Mouse (Mus musculus) forebrain, postnatal 0 days (tissue): Measurements from ENCODE around the gene Nelfb. TPM values are rescaled to one million over a fixed set of nuclear protein-coding genes. Genes with fewer than 3 reads are reported as not detected.
A peak's percentile ranks its signal among the peaks of the same experiment; 100 is the strongest.

Experiments
- ATAC-seq: fragments of 200-750 bp; cut with Nextera tagmentation; 2 replicates; pipeline ENCODE4 v1.8.0; 2017; ENCODE audit warnings: mild to moderate bottlenecking, moderate library complexity
- DNase-seq: peaks from one replicate; pipeline ENCODE4 v3.0.0-alpha.2; 2015
- H3K27ac ChIP-seq: fragments of 300-500 bp; sonication (generic); 2 replicates; pipeline ENCODE4 v1.5.1; 2014; ENCODE audit warnings: low read depth, mild to moderate bottlenecking, antibody characterized with exemption, low read length, moderate library complexity, mixed read lengths
- H3K27me3 ChIP-seq: fragments of 300-500 bp; sonication (generic); 2 replicates; pipeline ENCODE4 v1.6.1; 2014; ENCODE audit warnings: mild to moderate bottlenecking, low read length, mixed read lengths; ENCODE audit not compliant: insufficient read depth
- H3K36me3 ChIP-seq: fragments of 300-500 bp; sonication (generic); 2 replicates; pipeline ENCODE4 v1.6.1; 2014; ENCODE audit warnings: mild to moderate bottlenecking, moderate library complexity; ENCODE audit not compliant: insufficient read depth
- H3K4me1 ChIP-seq: fragments of 300-500 bp; sonication (generic); 2 replicates; pipeline ENCODE4 v1.6.1; 2014; ENCODE audit warnings: antibody characterized with exemption; ENCODE audit not compliant: insufficient read depth
- H3K4me2 ChIP-seq: fragments of 300-500 bp; sonication (generic); 2 replicates; pipeline ENCODE4 v1.6.1; 2014; ENCODE audit warnings: low read depth, mild to moderate bottlenecking, moderate library complexity
- H3K4me3 ChIP-seq: fragments of 300-500 bp; sonication (generic); 2 replicates; pipeline ENCODE4 v1.5.1; 2014; ENCODE audit warnings: low read depth, low read length, mixed read lengths
- H3K9ac ChIP-seq: fragments of 300-500 bp; sonication (generic); 2 replicates; pipeline ENCODE4 v1.6.1; 2014; ENCODE audit warnings: mild to moderate bottlenecking
- H3K9me3 ChIP-seq: fragments of 300-500 bp; sonication (generic); 2 replicates; pipeline ENCODE4 v1.6.1; 2016; ENCODE audit warnings: low read length
- CTCF ChIP-seq: sonication (generic); IDR thresholded peaks from 2 replicates; pipeline ENCODE4 v1.5.1; 2016; ENCODE audit warnings: antibody characterized with exemption, control low read depth, low read depth
- WGBS: fragments of 180-500 bp; shearing (Covaris S2); extraction: QIAGEN DNeasy Blood & Tissue Kit; methylation state at CpG from one replicate; pipeline ENCODE4 v1.1.7; 2014; 5-methylcytosine and 5-hydroxymethylcytosine counted together
- polyA plus RNA-seq: library from polyadenylated mRNA; unstranded; fragments of >200 nt; fragmentation: Nextera tagmentation; extraction: Ambion mirVana; gene quantifications from 2 replicates; pipeline ENCODE4 v1.2.1, GENCODE M21; 2015
- total RNA-seq: library from RNA; depleted of rRNA; stranded (reverse); fragments of >200 nt; gene quantifications from 2 replicates; pipeline ENCODE4 v1.2.3, GENCODE M21; 2014; rRNA removed

Gene Nelfb
- total and polyA plus RNA-seq, 2 experiments from 2014 or later: 76.1 to 115 TPM

DNA sequence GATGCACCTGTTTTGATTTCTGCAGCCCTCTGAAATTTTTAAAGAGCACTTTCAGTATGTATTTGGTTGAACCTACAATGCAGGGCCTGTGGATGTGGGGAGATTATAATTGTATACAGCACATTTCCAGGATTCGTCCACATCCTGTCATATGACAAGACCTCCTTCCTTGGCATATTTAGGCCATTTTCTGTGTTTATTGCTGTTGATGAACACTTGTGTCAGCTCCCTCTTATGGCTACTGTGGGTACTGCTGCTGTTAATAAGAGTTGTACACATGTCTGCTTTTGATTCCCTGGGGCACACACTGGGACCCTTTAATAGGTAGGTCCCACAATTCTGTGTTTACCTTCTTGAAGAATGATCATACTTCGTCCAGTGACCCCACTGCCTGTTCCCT is 53.6 kb downstream of the Nelfb start:
- Histone ChIP-seq H3K36me3 (no peaks in the 10 kb centered on the region), H3K4me2 (no peak overlapping the region), H3K9ac (no peak overlapping the region), H3K4me3 (no peak overlapping the region), H3K4me1 (no peaks in the 10 kb centered on the region), H3K9me3 (no peaks in the 10 kb centered on the region), H3K27ac (no peak overlapping the region), H3K27me3 (no peaks in the 10 kb centered on the region)
- 44% methylated on average over 2 of the region's 2 CpGs for WGBS
- peak; percentile 66 for TF ChIP-seq CTCF
- peak; percentile 66 for DNase-seq
- ATAC-seq: peak; percentile 36; the same call in 1 of the 2 replicates

DNA sequence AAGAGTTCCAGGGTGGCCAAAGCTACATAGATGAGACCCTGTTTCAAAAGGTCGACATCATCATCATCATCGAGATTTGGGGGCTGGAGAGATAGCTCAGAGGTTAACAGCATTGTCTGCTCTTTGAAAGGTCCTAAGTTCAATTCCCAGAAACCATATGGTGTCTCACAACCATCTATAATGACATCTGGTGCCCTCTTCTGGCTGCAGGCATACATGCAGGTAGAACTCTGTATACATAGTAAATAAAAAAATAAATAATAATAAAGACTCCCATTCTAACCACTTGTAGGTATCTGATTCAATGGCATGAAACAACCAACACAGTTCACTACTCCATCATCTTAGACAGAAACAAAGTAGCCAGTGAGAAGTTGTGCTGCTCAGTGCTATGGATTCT is 54.3 kb downstream of the Nelfb start:
- ATAC-seq (no peak), DNase-seq (no peak)
- H3K27ac ChIP-seq: no peak overlapping the region
- no peaks in the 10 kb centered on the region for H3K4me1 ChIP-seq
- TF ChIP-seq CTCF: peak; percentile 41
- H3K4me3 ChIP-seq: no peak overlapping the region
- WGBS: 49% methylated on average over 2 of the region's 2 CpGs
- H3K9me3 ChIP-seq: no peaks in the 10 kb centered on the region
- no peaks in the 10 kb centered on the region for H3K36me3 ChIP-seq
- H3K27me3 ChIP-seq: no peaks in the 10 kb centered on the region
- no peak overlapping the region for H3K9ac ChIP-seq
- no peak overlapping the region for H3K4me2 ChIP-seq

DNA sequence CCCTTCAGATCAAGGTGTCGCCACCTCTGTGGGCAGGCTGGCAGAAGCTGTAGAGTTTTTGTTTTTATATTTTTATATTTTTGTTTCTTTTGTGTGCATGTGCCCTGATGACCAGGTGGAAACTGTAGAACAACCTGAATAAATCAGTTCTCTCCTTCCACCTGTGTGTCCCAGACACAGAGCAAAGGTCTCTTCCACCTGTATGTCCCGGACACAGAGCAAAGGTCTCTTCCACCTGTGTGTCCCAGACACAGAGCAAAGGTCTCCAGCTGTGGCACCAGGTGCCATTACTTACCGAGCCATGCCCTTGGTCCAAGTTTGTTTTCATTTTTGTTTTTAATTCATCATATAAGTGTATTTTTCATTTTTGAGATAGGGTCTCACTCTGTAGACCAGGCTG is 55.1 kb downstream of the Nelfb start:
- no peak overlapping the region for H3K4me2 ChIP-seq
- no peaks in the 10 kb centered on the region for H3K36me3 ChIP-seq
- no peak for TF ChIP-seq CTCF
- no peak overlapping the region for H3K4me3 ChIP-seq
- no peaks in the 10 kb centered on the region for H3K9me3 ChIP-seq
- no peaks in the 10 kb centered on the region for H3K27me3 ChIP-seq
- H3K27ac ChIP-seq: no peak overlapping the region
- DNase-seq (no peak), ATAC-seq (no peak)
- H3K4me1 ChIP-seq: no peaks in the 10 kb centered on the region
- H3K9ac ChIP-seq: no peak overlapping the region
- WGBS: 97% methylated on average over 3 of the region's 3 CpGs

DNA sequence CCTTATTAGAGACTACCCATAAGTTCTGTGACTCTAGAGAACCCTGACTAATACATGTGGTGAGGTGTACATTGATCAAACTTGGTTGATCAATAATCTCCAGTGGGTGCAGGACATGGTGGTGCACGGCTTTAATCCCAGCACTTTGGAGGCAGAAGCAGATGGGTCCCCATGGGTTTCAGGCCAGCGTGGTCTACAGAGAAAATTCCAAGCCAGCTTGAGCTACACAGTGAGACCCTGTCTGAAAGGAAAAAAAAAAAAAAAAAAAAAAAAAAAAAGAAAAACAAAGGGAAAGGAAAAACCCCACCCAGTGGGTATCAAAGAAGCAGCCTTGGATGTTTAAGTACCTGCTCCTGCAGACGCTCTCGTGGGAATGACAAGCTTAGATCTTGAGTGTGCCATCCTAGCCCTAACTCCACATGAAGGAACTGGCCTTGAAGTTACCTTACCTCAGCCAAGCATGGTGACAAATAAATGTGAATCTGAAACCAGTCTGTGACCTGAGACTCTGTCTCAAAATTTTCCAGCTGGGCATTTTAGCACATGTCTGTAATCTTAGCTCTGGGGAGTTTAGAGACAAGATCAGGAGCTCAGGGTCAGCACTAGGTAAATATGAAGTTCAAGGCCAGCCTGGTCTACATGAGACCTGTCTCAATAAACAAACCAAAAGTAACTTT is 59.9 kb downstream of the Nelfb start:
- 64% methylated on average over 4 of the region's 4 CpGs for WGBS
- no peak for TF ChIP-seq CTCF

More for the DNA sequence above, 59.9 kb downstream of the Nelfb start:
- DNase-seq (no peak), ATAC-seq (no peak)
- no peak overlapping the region for H3K9ac ChIP-seq
- H3K27me3 ChIP-seq: no peaks in the 10 kb centered on the region
- H3K4me3 ChIP-seq: no peak overlapping the region
- H3K36me3 ChIP-seq: no peaks in the 10 kb centered on the region
- H3K27ac ChIP-seq: no peak overlapping the region
- H3K9me3 ChIP-seq: no peaks in the 10 kb centered on the region
- H3K4me2 ChIP-seq: no peak overlapping the region
- H3K4me1 ChIP-seq: no peaks in the 10 kb centered on the region

Other genes starting within 250 kb of the Nelfb start
Only the 30 nearest of the 33 such genes appear.
- 79.4 and 123 TPM in 2 replicates for gene Mrpl41, start 236.4 kb downstream of the Nelfb start, total RNA-seq
- 174 and 203 TPM in 2 replicates for gene Mrpl41, start 236.4 kb downstream of the Nelfb start, polyA plus RNA-seq
- 5.0 TPM in 2 replicates for gene Pnpla7, start 235.5 kb downstream of the Nelfb start, total RNA-seq
- 2.7 and 3.1 TPM in 2 replicates for gene Pnpla7, start 235.5 kb downstream of the Nelfb start, polyA plus RNA-seq
- 285 and 329 TPM in 2 replicates for gene Nsmf, start 157.1 kb downstream of the Nelfb start, total RNA-seq
- gene Nsmf, start 157.1 kb downstream of the Nelfb start, polyA plus RNA-seq: 258 and 262 TPM in 2 replicates
- gene Entpd8, start 131.2 kb downstream of the Nelfb start, total RNA-seq: not detected in 2 replicates
- gene Entpd8, start 131.2 kb downstream of the Nelfb start, polyA plus RNA-seq: not detected in 2 replicates
- gene Noxa1, start 116.3 kb downstream of the Nelfb start, total RNA-seq: not detected in 2 replicates
- gene Noxa1, start 116.3 kb downstream of the Nelfb start, polyA plus RNA-seq: not detected in 2 replicates
- 38.2 and 40.0 TPM in 2 replicates for gene Nrarp, start 30.7 kb downstream of the Nelfb start, total RNA-seq
- 17.0 and 17.8 TPM in 2 replicates for gene Nrarp, start 30.7 kb downstream of the Nelfb start, polyA plus RNA-seq
- gene Tor4a, start 14.6 kb downstream of the Nelfb start, total RNA-seq: 1.7 and 3.3 TPM in 2 replicates
- 0.92 and 1.2 TPM in 2 replicates for gene Tor4a, start 14.6 kb downstream of the Nelfb start, polyA plus RNA-seq
- gene Stpg3, start 3.1 kb upstream of the Nelfb start, total RNA-seq: not detected in 2 replicates
- gene Stpg3, start 3.1 kb upstream of the Nelfb start, polyA plus RNA-seq: not detected in 2 replicates
- not detected in 2 replicates for gene Fam166a, start 7.3 kb upstream of the Nelfb start, total RNA-seq
- gene Fam166a, start 7.3 kb upstream of the Nelfb start, polyA plus RNA-seq: 0.94 TPM in 1 of 2 replicates, not detected in the other
- 553 and 579 TPM in 2 replicates for gene Tubb4b, start 13.2 kb upstream of the Nelfb start, total RNA-seq
- 382 and 469 TPM in 2 replicates for gene Tubb4b, start 13.2 kb upstream of the Nelfb start, polyA plus RNA-seq
- gene Slc34a3, start 22.9 kb upstream of the Nelfb start, total RNA-seq: not detected in 2 replicates
- not detected in 2 replicates for gene Slc34a3, start 22.9 kb upstream of the Nelfb start, polyA plus RNA-seq
- not detected in 2 replicates for gene Rnf224, start 25.3 kb upstream of the Nelfb start, total RNA-seq
- gene Rnf224, start 25.3 kb upstream of the Nelfb start, polyA plus RNA-seq: not detected in 2 replicates
- 77.6 and 84.1 TPM in 2 replicates for gene Rnf208, start 30.8 kb upstream of the Nelfb start, total RNA-seq
- gene Rnf208, start 30.8 kb upstream of the Nelfb start, polyA plus RNA-seq: 193 and 205 TPM in 2 replicates
- not detected in 2 replicates for gene Cysrt1, start 31.0 kb upstream of the Nelfb start, total RNA-seq
- not detected in 2 replicates for gene Cysrt1, start 31.0 kb upstream of the Nelfb start, polyA plus RNA-seq
- 10.1 and 12.8 TPM in 2 replicates for gene AL732309.1, start 35.4 kb upstream of the Nelfb start, total RNA-seq
- 3.0 and 3.1 TPM in 2 replicates for gene AL732309.1, start 35.4 kb upstream of the Nelfb start, polyA plus RNA-seq
- gene Tmem203, start 44.0 kb upstream of the Nelfb start, total RNA-seq: 29.2 and 42.5 TPM in 2 replicates
- 22.7 and 27.7 TPM in 2 replicates for gene Tmem203, start 44.0 kb upstream of the Nelfb start, polyA plus RNA-seq
- gene Tprn, start 51.1 kb upstream of the Nelfb start, total RNA-seq: 15.2 and 18.1 TPM in 2 replicates
- gene Tprn, start 51.1 kb upstream of the Nelfb start, polyA plus RNA-seq: 16.4 and 18.8 TPM in 2 replicates
- gene Ssna1, start 60.9 kb upstream of the Nelfb start, total RNA-seq: 108 and 127 TPM in 2 replicates
- 189 and 195 TPM in 2 replicates for gene Ssna1, start 60.9 kb upstream of the Nelfb start, polyA plus RNA-seq
- gene Anapc2, start 61.0 kb upstream of the Nelfb start, total RNA-seq: 30.2 and 37.9 TPM in 2 replicates
- gene Anapc2, start 61.0 kb upstream of the Nelfb start, polyA plus RNA-seq: 90.7 and 108 TPM in 2 replicates
- gene Tmem210, start 76.7 kb upstream of the Nelfb start, total RNA-seq: not detected in 2 replicates
- not detected in 2 replicates for gene Tmem210, start 76.7 kb upstream of the Nelfb start, polyA plus RNA-seq
- not detected in 2 replicates for gene Lrrc26, start 78.4 kb upstream of the Nelfb start, total RNA-seq
- 0.15 TPM in 1 of 2 replicates, not detected in the other for gene Lrrc26, start 78.4 kb upstream of the Nelfb start, polyA plus RNA-seq
- gene Grin1, start 107.7 kb upstream of the Nelfb start, total RNA-seq: 77.3 and 88.5 TPM in 2 replicates
- 46.9 and 58.2 TPM in 2 replicates for gene Grin1, start 107.7 kb upstream of the Nelfb start, polyA plus RNA-seq
- gene Man1b1, start 120.8 kb upstream of the Nelfb start, total RNA-seq: 54.0 and 66.1 TPM in 2 replicates
- gene Man1b1, start 120.8 kb upstream of the Nelfb start, polyA plus RNA-seq: 35.5 and 43.8 TPM in 2 replicates
- gene Dpp7, start 144.9 kb upstream of the Nelfb start, total RNA-seq: 17.4 and 21.7 TPM in 2 replicates
- gene Dpp7, start 144.9 kb upstream of the Nelfb start, polyA plus RNA-seq: 15.3 and 19.8 TPM in 2 replicates
- gene Uap1l1, start 154.2 kb upstream of the Nelfb start, total RNA-seq: 4.1 and 5.2 TPM in 2 replicates
- 10.4 and 11.9 TPM in 2 replicates for gene Uap1l1, start 154.2 kb upstream of the Nelfb start, polyA plus RNA-seq
- 13.2 and 13.9 TPM in 2 replicates for gene Sapcd2, start 160.8 kb upstream of the Nelfb start, total RNA-seq
- gene Sapcd2, start 160.8 kb upstream of the Nelfb start, polyA plus RNA-seq: 9.5 and 12.7 TPM in 2 replicates
- gene Entpd2, start 184.4 kb upstream of the Nelfb start, total RNA-seq: 8.2 and 13.5 TPM in 2 replicates
- 14.2 and 18.2 TPM in 2 replicates for gene Entpd2, start 184.4 kb upstream of the Nelfb start, polyA plus RNA-seq
- gene Npdc1, start 187.9 kb upstream of the Nelfb start, total RNA-seq: 179 and 188 TPM in 2 replicates
- gene Npdc1, start 187.9 kb upstream of the Nelfb start, polyA plus RNA-seq: 413 and 442 TPM in 2 replicates
- gene Fut7, start 211.8 kb upstream of the Nelfb start, total RNA-seq: 1.3 TPM in 1 of 2 replicates, not detected in the other
- 0.17 and 0.23 TPM in 2 replicates for gene Fut7, start 211.8 kb upstream of the Nelfb start, polyA plus RNA-seq
- 51.5 and 67.4 TPM in 2 replicates for gene Abca2, start 217.2 kb upstream of the Nelfb start, total RNA-seq
- 8.8 and 10.5 TPM in 2 replicates for gene Abca2, start 217.2 kb upstream of the Nelfb start, polyA plus RNA-seq